Mouse (Mus musculus) lung, postnatal 0 days (tissue): ENCODE data around the gene Thpo.

Experiments
- CTCF ChIP-seq: IDR thresholded peaks from 2 replicates; pipeline ENCODE4 v1.5.1; 2016; ENCODE audit warnings: antibody characterized with exemption, mild to moderate bottlenecking
- EP300 ChIP-seq: IDR thresholded peaks from 2 replicates; pipeline ENCODE4 v1.6.1; 2016; ENCODE audit warnings: antibody characterized with exemption, mild to moderate bottlenecking, control low read depth

- TF ChIP-seq CTCF = peak; percentile 73
- no peak for TF ChIP-seq EP300
Observed at GRCm38 (mm10) chr16:20765244-20765643, 30.9 kb upstream of the Thpo start.
